Mouse (Mus musculus): Measurements from ENCODE around the gene Snx15.

Snx15 gene

DNA sequence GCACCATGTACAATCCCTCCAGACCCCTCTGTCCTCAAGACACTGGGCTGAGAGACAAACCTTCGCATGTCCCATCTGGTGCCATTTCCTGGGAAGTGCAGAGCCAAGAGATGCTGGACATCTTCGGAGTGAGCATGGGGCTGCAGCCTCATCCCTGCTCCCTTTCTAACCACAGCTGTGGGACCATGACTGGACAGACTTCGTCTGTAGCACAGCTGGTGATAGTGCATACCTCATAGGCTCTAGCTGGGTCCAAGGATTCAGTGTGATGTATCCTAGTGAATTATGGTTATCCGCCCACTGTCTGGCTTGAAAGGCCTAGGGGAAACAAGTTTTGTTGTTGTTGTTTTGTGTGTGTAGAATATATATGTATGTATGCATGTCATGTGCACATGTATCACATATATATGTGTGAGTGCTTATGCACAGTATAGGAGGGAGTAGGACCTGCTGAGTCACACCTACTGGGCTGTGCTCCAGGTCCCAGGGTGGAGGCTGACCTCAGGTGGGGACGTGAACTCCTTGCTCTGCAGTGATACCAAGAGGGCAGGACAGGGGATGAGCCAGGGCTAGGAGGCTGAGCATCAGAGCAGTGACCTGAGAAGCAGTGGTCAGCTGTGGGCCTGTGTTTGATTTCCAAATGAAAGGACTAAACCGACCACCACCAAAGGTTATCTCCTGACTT, 25.8 kb downstream of the Snx15 start:
- CTCF ChIA-PET: interaction anchor here in 1 of 4 experiments (2.4 kb wide), 1 partner anchor 315 kb away, joined by 7 read pairs; no protein-coding TSS in a partner anchor
- POLR2A ChIA-PET: interaction anchor here in 3 of 4 experiments (0.7 to 11.0 kb wide), 10 partner anchors 10 to 46 kb away, joined by 3 to 137 read pairs (median 6); partner anchors contain the start of genes AC131692.1 (in 1 of the 3), Cdca5 (in 1 of the 3), Snx15 (in 1 of the 3) and Tm7sf2 (in 1 of the 3)

DNA sequence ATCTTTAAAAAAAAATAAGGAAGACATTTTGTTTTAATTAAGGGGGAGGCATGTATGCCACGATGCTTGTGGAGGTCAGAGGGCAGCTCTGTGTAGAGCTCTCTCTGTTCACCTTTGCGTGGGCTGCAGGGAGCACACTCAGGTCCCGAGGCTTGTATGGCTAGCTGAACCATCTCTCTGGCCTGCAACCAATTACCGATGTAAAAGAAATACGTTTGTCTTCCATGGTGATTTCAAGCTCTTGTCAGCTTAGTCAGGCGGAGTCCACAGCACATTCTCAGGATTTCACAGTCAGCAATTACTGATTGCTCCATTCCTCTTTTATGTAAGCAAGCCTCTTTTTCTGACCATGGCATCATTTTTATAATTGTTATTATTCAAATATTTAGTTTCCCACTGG, 26.9 kb downstream of the Snx15 start:
- POLR2A ChIA-PET: interaction anchor here in 3 of 4 experiments (0.5 to 11.0 kb wide), 13 partner anchors 10 to 1890 kb away, joined by 3 to 137 read pairs (median 3); partner anchors contain the start of genes AC131692.1 (in 1 of the 3), Cdca5 (in 1 of the 3), Sac3d1 (in 1 of the 3) and Tm7sf2 (in 1 of the 3)
- CTCF ChIA-PET: interaction anchor here in 1 of 4 experiments (0.6 kb wide), 1 partner anchor 145 kb away, joined by 4 read pairs; no protein-coding TSS in a partner anchor

DNA sequence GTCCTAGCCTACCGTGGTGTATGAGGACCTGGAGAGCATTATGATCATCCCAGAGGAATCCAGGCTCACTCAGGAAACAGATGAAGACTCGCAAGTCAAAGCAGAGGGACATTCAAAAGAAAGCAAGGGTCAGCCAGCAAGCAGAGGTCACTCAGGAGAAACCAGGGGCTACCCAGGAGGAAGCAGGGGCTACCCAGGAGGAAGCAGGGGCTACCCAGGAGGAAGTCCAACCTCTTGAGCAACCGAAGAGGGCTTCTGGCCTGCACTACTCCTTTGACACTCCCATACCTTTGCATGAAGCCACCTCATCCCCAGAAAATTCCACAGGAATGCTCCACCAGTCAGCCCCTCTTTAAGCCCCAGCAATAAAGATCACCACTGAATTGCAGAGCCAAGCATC, 30.3 kb downstream of the Snx15 start:
- CTCF ChIA-PET: no interaction called here
- POLR2A ChIA-PET: interaction anchor here in 3 of 4 experiments (0.6 to 43.4 kb wide), 8 partner anchors 11 to 517 kb away, joined by 3 to 1520 read pairs (median 6); partner anchors contain the start of genes Cdca5 (in 2 of the 3), Zfpl1 (in 2 of the 3), Fau (in 1 of the 3) and Gm28374 (in 1 of the 3)

DNA sequence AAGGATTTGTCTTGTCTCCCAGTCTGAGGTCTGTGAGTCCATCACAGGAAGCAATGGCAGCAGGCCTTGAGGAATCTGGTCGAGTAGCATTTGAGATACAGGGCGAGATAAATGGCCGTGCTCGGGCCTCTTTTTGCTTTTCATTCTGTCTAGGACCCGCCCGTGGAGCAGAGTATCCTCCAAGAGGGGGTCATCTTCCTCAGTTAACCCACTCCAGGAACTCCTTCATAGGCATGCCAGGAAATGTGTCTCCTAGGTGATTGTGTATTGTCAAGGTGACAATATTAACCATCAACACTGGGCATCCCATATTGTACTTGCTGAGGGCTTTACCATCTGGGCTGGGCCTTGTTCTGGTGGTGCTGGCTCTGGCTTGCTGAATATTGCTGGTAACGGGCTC, 34.0 kb downstream of the Snx15 start, which contains the start of gene AC131692.1:
Gene AC131692.1 (plus strand): TSS at position 301 of the 400 bp plus-strand sequence.
- ChIA-PET CTCF (no interaction called here), POLR2A (interaction anchor here in 2 of 4 experiments (0.6 to 43.4 kb wide), 9 partner anchors 9 to 35 kb away, joined by 3 to 1520 read pairs (median 7); partner anchors contain the start of genes Cdca5 (in 2 of the 2), Tm7sf2 (in 2 of the 2), Vps51 (in 2 of the 2) and Zfpl1 (in 2 of the 2))

DNA sequence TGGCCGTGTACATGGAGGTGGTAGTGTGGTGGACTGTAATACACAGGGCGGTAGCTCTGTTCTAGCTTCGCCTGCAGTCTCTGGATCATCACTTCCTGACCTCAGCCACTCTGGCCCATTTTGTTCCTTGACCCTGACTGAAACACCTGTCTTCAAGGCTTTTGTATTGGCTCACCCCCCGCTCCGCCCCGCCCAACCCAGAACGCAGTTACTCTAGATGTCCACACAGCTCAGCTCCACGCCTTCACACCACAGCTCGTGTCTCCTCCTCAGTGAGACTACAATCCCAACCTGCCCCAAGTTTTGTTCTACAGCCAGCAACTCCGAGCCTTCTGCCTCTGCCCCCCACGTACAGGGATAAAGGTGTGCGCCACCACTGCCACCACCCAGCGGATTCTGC, 39.3 kb downstream of the Snx15 start:
- ChIA-PET CTCF (interaction anchor here (0.6 to 1.9 kb wide), 6 partner anchors 21 to 479 kb away, joined by 3 to 9 read pairs (median 4); partner anchors contain the start of genes Arl2 (in 1 of the 4), Batf2 (in 1 of the 4) and Tm7sf2 (in 1 of the 4)), POLR2A (interaction anchor here (0.5 to 43.4 kb wide), 30 partner anchors 7 to 276 kb away, joined by 3 to 1520 read pairs (median 4); partner anchors contain the start of genes Mrpl49 (in 3 of the 4), Vps51 (in 3 of the 4), Cdc42ep2 (in 2 of the 4) and Fau (in 2 of the 4))

DNA sequence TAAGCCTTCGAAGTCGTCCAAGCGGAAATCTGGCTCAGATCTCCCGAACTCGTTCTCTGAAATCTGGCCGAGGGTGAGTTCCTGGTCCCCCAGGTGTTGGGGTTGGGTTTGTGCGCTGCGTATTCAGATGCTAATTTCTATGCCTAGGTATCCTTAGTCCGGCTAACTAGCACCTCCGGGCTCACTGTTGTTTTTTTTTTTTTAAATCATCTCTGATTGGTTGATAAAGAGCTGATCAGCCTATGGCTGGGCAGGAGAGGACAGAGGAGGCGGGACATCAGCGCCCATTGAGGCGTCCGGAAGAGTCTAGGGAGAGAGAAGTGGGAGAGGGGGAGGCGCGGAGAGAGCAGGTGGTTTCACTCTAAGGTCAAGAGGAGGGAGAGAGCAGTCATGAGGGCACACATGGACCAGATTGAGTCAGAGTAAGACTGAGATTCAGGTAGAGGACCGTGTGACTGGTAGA, 42.7 kb downstream of the Snx15 start:
- CTCF ChIA-PET: interaction anchor here (0.6 to 3.8 kb wide), 27 partner anchors 8 to 890 kb away, joined by 3 to 46 read pairs (median 4); partner anchors contain the start of genes Tm7sf2 (in 2 of the 4), Capn1 (in 1 of the 4), Cdc42bpg (in 1 of the 4) and Syvn1 (in 1 of the 4)
- POLR2A ChIA-PET: interaction anchor here (0.5 to 43.4 kb wide), 171 partner anchors 8 to 1282 kb away, joined by 3 to 1520 read pairs (median 5); partner anchors contain the start of genes Vps51 (in 4 of the 4), Znhit2 (in 4 of the 4), Arl2 (in 3 of the 4) and Fau (in 3 of the 4)

DNA sequence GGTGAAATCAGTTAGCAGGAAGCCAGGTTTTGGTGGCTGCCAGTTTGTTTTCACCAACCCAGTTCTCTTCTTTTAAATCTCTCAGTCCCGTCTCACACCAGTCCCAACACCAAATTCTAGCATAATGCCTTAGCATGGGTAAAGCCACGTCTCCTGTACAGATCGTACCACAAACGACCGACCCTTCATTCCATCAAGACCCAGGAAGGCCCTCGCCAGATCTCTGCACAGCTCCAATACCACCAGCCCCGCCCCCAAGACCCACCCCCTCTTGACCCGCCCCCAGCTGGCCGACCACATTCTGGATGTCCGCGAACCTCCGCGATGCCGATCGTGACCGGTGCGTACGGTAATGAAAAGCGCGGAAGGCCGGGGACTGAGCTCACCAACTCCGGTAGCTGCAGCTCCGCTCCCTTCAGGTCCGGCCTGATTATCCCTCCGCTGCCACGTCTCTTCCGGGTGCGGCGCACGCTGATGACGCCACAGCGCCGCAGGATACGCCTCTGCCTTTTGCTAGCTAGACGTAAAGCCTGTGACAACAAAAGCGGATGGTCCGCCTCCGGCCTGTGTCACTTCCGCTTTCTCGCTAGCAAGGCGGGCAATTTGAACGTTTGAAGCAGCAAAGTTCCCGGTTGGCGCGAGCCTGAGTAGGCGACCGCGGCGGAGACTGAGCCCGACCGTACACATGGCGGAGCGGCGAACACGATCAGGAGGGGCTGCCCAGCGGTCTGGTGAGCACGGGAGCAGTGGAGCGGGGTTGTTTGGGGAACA, 43.4 kb downstream of the Snx15 start, which contains the start of the genes Zfpl1 and Cdca5:
Gene Zfpl1 (minus strand): TSS at position 479 of the 771 bp plus-strand sequence.
Gene Cdca5 (plus strand): TSS at position 506 of the 771 bp plus-strand sequence.
- POLR2A ChIA-PET: interaction anchor here (0.5 to 43.4 kb wide), 130 partner anchors 8 to 1281 kb away, joined by 3 to 1520 read pairs (median 5); partner anchors contain the start of genes Znhit2 (in 4 of the 4), Fau (in 3 of the 4), Mrpl49 (in 3 of the 4) and Pola2 (in 3 of the 4)
- CTCF ChIA-PET: interaction anchor here (0.6 to 3.8 kb wide), 18 partner anchors 8 to 1031 kb away, joined by 3 to 46 read pairs (median 4); partner anchors contain the start of genes Tm7sf2 (in 2 of the 4), Arl2 (in 1 of the 4), Capn1 (in 1 of the 4) and Cdc42bpg (in 1 of the 4)

DNA sequence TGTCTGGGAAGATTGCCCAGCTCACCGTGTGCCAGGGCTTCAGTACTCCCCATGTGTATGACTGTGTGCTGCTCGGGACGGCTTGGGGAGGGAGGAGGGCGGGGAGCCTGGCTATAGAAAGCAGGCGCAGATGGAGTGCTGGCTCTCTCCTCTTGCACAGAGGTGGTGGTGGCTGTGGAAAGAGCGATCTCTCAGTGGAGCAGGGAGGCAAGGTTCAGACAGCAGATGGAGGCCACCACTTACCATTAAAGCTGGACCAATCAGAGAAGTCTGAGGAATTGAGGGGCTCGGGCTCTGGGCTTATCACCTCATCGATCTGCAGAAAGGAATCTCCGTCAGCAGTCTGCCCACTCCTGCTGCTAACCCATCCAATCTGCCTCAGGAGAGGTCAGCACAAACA, 45.9 kb downstream of the Snx15 start, which contains the start of gene Gm28374:
Gene Gm28374 (minus strand): TSS at position 101 of the 400 bp plus-strand sequence.
- POLR2A ChIA-PET: interaction anchor here in 3 of 4 experiments (0.8 to 47.9 kb wide), 7 partner anchors 6 to 46 kb away, joined by 3 to 1520 read pairs (median 5); partner anchors contain the start of genes Tm7sf2 (in 3 of the 3), Fau (in 2 of the 3), Mrpl49 (in 2 of the 3) and Syvn1 (in 2 of the 3)

DNA sequence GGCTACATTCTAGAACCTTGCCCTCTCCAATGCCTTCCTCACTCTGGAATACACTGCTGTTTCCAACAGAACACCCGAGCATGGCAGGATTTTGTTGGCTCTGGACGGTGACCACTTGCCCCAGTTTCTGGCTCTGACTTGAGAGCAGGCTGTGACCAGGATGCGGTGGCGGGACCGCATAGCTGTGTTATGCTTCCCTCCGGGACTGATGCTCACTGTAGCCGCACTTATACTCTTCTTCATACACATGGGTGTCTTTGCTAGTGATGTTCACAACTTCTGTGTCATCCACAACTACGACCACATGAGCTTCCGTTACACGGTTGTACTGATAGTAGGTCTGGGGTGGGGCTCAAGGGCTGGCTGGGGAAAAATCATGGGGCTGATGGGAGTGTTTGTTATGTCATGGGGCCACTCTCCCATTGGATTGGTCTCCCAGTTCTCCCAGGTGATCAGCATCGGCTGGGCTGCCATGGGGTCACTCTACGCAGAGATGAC, 48.1 kb downstream of the Snx15 start, which contains the start of gene Tmem262:
Gene Tmem262 (plus strand): TSS at position 51 of the 498 bp plus-strand sequence.
- ChIA-PET POLR2A (interaction anchor here in 3 of 4 experiments (0.6 to 47.9 kb wide), 12 partner anchors 4 to 283 kb away, joined by 3 to 1520 read pairs (median 4); partner anchors contain the start of genes Fau (in 2 of the 3), Mrpl49 (in 2 of the 3), Sf1 (in 2 of the 3) and Syvn1 (in 2 of the 3)), CTCF (interaction anchor here in 2 of 4 experiments (0.6 to 5.4 kb wide), 5 partner anchors 9 to 185 kb away, joined by 3 to 32 read pairs (median 5); partner anchors contain the start of gene Tm7sf2 (in 1 of the 2))

More for the DNA sequence above, 45.9 kb downstream of the Snx15 start, which contains the start of gene Gm28374:
- CTCF ChIA-PET: interaction anchor here in 1 of 4 experiments (0.9 kb wide), 1 partner anchor 15 kb away, joined by 3 read pairs; no protein-coding TSS in a partner anchor

DNA sequence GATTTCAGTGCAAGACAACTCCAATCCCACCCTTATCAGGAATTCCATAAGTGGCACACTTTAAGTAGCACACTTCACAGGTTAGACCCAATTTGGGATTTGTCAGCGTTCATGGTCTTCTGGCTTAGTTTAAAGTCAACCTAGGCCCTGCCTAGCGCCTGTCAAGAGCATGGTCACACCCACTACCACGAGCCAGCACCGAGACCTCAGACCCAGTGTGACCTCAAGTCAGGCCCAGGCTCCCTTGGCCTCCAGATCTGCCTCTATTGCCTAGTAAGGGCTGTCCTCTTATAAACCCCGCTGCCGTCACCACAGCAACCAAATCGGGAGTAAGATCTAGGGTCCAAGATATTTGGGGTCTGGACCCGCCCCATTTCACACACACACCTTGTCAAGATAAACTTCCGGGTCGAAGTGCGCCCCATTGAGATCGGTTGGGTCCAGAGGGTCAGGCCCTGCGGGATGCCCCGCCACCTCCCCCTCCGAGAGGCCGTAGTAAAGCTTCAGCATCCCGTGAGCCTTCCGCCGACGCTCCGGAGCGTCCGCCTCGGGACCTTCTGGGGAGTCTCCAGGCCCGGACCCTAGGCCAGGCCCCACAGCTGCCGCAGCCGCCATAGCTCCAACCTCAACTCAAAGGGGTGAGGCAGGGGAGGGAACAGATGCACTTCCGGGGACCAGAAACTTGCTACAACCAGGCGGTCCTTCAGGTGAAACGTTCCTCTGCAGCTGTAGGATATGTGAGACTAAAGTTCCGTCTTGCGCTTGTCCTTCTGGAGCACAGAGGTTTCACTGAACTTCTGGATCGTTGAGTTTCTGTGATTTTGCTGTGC, 51.3 kb downstream of the Snx15 start, which contains the start of gene Vps51:
Gene Vps51 (minus strand): TSS at position 668 of the 830 bp plus-strand sequence.
- CTCF ChIA-PET: interaction anchor here in 1 of 4 experiments (0.9 to 5.4 kb wide), 5 partner anchors 9 to 152 kb away, joined by 3 to 32 read pairs (median 3); partner anchors contain the start of genes Cdc42ep2, Tm7sf2 and Znhit2
- POLR2A ChIA-PET: interaction anchor here (0.6 to 47.9 kb wide), 38 partner anchors 0 to 989 kb away, joined by 3 to 1520 read pairs (median 4); partner anchors contain the start of genes Tm7sf2 (in 4 of the 4), Cdca5 (in 3 of the 4), Snx15 (in 3 of the 4) and Zfpl1 (in 3 of the 4)

DNA sequence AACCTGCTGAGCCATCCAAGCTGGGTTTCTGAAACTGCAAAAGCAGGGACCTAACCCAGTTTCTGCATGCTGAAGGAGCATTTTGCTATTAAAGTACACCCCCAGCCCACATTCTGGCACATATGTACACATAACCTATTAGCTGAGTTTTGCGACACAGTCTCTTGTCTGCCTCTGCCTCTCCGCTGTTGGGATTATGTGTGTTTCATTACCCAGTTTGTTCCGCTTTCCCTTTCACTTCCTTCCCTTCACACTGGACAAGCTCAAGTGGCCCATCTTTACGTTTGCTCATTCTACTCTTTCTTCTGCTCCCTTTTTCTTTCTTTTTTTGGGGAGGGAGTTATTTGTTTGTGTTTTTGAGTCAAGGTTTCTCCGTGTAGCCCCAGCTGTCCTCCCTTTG, 54.2 kb downstream of the Snx15 start:
- ChIA-PET CTCF (interaction anchor here in 1 of 4 experiments (0.6 kb wide), 1 partner anchor 54 kb away, joined by 3 read pairs; the partner anchor contains the start of gene Snx15), POLR2A (interaction anchor here in 2 of 4 experiments (29.9 to 47.9 kb wide), 4 partner anchors 2 to 15 kb away, joined by 1277 to 1520 read pairs (median 1398); partner anchors contain the start of genes Cdca5 (in 2 of the 2), Fau (in 2 of the 2), Gm28374 (in 2 of the 2) and Mrpl49 (in 2 of the 2))

DNA sequence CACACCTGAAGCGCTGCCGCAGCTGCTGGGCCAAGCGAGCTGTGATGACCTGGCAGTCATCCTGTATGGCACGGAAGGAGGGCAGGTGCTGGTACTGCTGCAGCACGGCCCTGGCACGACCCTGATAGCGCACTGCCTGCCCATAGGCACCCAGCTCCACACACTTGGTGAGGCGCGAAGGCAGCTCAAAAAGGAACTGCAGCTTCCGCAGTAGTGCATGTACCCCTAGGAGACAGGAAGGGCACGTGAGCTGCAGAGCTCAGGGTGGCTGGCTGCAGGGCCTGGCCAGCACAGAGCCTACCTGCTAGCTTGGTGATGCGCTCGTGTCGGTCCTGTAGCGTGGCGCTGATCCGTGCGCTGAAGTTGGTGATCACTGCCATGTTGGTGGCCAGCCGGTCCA, 56.8 kb downstream of the Snx15 start:
- CTCF ChIA-PET: interaction anchor here (0.5 to 2.6 kb wide), 14 partner anchors 9 to 264 kb away, joined by 3 to 11 read pairs (median 3); partner anchors contain the start of genes Cdca5 (in 2 of the 4), Zfpl1 (in 2 of the 4), Znhit2 (in 2 of the 4) and Capn1 (in 1 of the 4)
- POLR2A ChIA-PET: interaction anchor here (0.8 to 47.9 kb wide), 52 partner anchors 5 to 428 kb away, joined by 3 to 1520 read pairs (median 4); partner anchors contain the start of genes Cdca5 (in 4 of the 4), Zfpl1 (in 4 of the 4), Capn1 (in 3 of the 4) and Fau (in 3 of the 4)

DNA sequence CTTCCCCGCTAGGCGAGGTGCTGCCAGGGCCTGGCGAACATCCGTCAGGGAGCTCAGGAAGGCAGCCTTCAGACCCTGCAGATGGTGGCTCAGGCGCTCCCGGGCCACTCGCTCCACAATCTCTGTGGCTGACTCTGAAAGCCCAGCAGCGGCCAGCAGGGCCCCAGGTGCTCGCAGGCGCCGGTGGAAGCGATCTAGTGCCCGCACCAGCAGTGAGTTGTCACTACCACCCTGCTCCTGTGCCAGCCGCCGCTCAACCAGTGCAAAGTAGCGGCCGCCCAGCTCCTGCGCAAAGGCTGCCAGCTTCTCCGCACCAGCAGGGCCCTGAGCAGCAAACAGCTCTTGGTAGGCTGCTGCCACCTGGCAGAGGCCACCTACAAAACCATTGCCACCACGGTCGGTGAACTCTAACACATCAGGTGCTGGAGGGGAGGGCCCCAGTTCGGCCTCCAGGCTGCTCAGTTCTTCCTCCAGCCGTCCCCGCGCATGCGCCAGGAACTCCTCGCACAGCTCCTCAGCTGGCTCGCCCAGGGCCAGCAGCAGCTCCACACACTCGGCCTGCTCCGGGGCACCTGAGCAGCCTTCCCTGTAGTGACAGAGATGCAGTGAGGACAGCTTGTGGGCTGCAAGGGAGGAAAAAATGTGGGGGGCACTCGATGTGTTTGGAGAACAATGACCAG, 57.4 kb downstream of the Snx15 start:
- POLR2A ChIA-PET: interaction anchor here (0.6 to 47.9 kb wide), 58 partner anchors 6 to 427 kb away, joined by 3 to 1520 read pairs (median 4); partner anchors contain the start of genes Cdca5 (in 4 of the 4), Zfpl1 (in 4 of the 4), Capn1 (in 3 of the 4) and Fau (in 3 of the 4)
- CTCF ChIA-PET: interaction anchor here (0.5 to 2.6 kb wide), 17 partner anchors 9 to 326 kb away, joined by 3 to 11 read pairs (median 3); partner anchors contain the start of genes Cdca5 (in 2 of the 4), Zfpl1 (in 2 of the 4), Znhit2 (in 2 of the 4) and Capn1 (in 1 of the 4)
